Mouse (Mus musculus) lung, postnatal 25 days (tissue): ENCODE data around the gene 1810046K07Rik.

Experiments used
- DNase-seq: peaks from one replicate; pipeline ENCODE4 v3.0.0; 2022; ENCODE audit warnings: low spot score

The 1810046K07Rik gene

DNA sequence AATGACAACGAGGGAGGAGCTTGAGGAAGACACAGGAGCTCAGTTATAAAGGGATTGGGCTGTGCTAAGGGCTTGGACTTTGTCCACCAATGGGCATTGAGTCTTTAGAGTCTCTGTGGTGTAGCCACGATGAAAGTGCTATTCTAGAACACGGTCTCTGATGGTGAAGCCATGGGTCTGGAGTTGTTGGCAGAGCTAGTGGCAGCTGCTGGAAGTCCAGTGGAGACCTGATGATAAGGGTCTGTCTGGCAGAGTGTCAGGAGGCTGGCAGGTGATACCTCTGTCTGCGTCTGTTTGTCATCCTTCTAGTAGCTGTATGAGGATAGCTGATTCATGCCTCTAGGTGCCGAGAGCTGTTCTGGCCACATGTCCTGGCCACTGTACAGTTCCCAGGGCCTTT lies 24.7 kb downstream of the 1810046K07Rik start:
- DNase-seq, result no peak

DNA sequence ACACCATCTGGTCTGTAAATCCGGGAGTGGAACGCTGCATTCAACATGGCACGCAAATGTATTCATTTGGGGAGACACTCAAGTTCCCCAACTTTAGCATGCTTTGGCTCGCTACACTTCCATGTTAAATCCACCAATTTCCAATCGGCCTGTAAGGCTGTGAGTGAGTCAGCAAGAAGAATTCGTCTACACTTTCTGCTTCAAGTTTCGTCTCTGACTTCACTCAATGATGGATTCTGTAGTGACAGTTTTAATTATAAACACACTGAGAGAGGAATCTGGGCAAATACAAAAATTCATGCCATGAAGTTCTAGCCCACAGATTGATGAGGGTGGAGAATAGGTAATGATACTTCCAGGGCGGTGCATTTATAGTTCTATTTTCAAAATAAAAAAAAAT lies 35.2 kb downstream of the 1810046K07Rik start:
- no peak for DNase-seq

DNA sequence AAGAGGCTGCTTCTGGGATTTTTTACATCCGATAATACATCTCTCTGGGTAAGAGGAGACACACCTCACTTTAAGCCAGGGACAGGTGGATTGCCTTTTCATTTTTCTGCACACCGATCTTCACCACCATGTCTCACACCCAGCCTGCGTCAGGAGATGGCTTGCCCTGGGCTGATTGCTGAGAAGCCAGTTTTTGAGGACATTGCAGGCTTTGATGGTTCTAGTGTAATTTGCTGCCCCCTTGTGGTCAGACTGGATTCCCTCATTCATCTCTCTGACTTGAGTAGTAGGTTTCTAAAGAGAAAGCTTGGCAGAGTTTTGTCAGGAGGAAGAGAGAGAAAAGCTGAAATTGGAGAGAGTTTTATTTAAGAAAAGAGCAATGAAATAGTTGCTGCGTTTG lies 36.0 kb downstream of the 1810046K07Rik start:
- DNase-seq, result peak; percentile 86

DNA sequence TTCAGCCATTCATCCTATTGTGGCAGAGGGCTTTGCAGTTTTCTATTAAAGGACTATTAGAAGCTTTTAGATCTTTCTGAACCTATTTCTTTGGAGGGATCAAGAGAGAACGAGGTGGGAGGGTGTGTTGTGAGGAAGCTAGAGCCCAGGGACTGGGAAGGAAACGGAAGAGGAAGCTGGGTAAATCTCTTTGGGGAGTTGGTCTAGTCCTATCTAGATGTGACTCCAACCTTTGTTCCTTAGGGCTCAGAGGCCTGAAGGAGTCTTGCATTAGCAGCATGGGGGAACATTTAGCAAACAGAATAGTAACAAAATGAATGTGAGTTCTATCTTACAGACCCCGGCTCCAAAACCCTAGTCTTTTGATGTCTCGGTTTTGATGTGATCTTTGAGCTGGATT lies 37.7 kb downstream of the 1810046K07Rik start:
- no peak for DNase-seq

DNA sequence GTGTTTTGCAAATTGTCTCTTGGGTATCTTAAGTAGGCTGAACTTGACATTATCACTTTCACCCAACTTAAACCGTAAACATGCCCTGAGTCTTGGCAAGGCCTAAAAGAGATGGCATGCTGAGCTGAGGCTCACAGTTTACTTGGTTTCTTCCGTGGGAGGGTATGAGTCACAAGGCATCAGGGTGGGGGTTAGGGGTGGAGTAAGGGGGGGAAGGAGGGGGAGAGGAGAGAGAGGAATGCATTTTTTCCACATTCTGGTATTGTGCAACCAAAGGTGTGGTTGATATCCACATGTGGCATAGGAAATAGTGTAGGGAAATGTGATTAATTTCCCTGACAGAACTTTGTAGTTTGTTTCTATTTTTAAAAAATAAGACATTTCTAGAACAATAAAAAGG lies 42.6 kb downstream of the 1810046K07Rik start:
- DNase-seq, result peak; percentile 64

DNA sequence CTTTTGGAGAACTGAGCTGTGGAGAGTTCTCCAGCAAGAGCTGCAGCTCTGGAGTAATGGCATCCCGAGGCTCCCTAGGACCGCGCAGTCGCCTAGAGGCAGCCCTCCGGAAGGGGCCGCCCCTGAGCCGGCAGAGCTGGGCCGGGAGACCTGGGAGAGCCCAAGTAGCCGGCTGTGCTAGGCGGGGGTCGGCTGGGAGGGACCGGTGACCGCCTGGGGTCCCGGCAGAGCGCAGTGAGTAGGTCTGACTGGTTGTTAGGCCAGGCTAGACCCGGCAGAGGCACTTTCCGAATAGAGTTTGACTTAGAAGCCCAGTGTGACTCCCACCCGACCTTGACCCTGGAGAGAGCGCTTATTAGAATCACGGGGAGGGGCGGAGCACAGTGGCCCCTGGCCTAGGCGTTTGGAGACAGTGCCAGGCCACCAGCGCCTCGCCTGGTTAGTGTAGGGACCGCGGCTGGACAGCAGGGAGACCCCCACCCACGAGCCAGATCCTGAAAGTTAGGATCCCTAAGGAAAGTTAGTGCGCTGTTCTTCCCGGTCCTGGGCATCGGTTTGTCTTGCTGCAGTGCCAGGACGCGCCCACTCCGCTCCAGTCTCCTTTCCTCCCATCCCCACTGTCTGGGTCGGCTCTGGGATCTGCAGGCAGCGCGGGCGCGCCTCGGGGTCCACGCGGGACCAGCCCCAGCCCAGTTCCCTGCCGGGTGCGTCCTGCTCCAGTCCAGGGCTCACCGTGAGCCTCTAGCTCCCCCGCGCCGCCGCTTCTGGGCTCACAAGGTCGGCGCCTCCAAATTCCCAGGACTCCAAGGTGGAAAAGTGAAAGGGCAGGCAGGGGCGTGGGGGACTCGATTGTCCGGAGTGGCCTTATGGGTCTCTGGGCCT lies 50.0 kb downstream of the 1810046K07Rik start, which contains the start of gene Colca2:
Gene Colca2, minus strand, starts transcription at position 70 of the 882 bp plus-strand sequence.
- DNase-seq, result peak; percentile 88

DNA sequence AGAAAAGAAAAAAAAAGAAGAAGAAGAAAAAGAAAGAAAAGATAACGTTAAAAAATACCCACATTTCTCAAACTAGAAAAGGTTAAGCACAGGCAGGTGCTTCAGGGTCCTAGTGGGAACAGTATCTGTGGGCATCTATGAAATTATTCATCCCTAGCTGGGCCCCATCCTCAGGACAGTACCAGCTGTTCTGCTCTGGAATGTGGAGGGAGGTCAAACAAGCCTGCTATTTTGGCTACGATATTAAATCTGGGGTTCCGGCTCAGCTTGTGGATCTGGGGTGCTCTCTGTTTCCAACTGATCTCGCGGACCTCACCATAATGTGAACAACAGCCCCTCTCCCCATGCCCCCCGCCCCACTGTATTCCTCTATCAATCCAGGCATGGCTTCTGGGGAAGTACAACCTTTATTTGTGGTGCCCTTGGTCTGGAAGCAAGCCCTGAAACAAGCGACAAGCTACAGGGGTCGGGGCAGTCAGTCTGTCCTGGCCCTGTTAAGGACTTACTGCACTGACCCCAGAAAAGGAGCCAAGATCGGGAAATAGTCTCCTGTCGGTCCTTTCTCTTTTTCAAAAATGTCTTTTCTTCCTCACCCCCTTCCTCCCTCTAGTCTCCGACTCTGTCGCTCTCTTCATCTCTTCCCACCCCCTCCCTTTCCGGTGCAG lies 50.8 kb downstream of the 1810046K07Rik start:
- no peak for DNase-seq

DNA sequence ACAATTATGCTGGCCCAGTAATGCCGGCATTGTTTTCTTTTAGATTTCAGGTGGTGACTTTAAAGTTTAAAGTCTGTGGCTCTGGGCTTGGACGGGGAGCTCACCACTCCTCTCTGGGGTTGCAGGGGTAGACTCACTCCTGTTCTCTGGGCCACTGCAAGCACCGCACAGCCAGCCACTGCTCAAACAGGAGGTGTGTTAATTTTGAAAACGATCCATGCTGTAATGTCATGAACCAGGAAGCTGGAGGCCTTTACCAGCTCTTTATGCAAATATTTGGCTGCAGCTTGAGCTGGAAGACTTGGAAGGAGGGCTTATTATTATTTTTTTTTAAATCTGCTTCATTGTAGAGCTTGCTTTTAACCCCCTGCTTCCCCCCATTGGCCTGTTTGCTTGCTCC lies 54.0 kb downstream of the 1810046K07Rik start:
- DNase-seq, result peak; percentile 63

DNA sequence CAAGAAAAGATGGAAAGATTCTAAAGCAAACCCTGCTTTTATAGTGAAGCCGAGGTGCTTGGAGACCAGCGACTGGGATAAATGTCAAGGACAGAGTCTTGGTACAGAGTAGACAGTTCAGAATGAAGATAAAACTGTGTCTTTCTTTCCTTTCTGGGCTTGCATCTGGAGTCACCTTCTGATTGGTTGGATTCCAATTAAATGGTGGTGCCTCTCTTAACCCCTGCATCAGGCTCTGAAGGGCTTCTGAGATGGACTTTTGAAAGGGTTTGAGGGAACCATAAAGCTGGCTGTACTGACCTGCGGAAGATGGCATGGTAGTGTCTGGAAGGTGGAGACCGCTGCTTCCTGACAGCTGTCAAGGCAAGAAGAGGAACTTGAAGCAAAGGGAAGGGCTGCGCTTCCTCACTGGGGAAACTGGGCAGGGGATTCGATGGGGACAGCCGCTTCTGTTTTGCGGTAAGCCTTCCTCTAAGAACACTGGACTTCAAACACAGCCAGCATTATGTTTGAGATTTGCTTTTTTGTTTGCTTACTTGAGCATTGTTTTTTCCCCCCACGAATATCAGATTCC lies 55.0 kb downstream of the 1810046K07Rik start:
- DNase-seq, result no peak

DNA sequence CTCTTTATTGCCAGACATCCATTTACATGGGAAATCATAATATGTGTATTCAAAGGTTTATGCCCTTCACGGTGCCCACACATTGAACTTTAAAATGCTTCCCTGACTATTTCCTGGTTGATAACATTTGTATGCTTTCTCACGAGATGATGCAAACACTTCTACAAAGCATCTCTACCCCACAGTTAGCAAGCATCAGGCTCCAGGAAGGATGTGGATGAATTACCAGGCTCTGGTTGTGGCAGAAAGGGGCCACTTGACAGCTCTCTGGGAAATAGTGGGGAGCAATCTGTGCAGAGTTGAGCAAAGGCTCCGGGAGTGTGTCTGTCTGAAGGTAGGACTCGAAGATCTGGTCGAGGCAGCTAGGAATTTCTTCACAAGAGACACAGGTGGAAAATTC lies 56.6 kb downstream of the 1810046K07Rik start:
- DNase-seq, result no peak

DNA sequence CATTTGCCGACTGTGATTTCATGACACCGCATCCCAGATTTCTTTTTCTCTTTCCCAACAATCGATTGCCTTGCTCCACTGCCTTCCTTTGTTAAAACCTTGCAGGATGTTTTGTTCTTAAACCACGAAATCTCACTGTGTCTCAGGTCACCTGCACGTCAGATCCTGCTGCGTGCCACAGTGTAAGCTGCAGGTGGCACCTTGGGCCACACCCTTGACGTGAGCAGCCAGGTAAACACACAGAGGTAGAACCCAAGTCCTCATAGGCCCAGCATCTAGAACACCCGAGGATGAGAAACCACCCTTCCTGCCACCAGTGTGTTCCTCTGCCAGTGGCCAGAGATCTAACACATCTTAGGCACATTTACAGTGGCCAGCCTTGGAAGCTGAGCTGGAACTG lies 57.6 kb downstream of the 1810046K07Rik start:
- no peak for DNase-seq

DNA sequence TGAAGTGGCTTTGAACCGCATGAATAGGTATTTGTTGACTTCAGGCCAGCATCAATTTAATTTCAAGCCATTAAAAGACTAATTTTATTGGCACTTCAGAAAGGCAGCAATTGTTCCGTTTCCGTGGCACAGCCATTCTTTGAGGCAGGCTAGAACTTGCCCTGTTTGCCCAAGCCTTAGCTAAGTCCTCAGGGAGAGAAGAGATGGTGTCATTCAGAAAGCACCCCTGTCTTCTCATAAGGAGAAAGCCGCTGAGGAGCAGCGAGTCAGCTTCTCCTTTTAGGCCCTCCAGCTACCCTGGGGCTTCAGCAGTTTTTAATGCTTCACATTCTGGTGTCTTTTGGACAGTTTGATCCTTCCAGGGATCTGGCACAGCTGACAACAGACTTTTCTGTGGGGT lies 59.9 kb downstream of the 1810046K07Rik start:
- DNase-seq, result no peak

DNA sequence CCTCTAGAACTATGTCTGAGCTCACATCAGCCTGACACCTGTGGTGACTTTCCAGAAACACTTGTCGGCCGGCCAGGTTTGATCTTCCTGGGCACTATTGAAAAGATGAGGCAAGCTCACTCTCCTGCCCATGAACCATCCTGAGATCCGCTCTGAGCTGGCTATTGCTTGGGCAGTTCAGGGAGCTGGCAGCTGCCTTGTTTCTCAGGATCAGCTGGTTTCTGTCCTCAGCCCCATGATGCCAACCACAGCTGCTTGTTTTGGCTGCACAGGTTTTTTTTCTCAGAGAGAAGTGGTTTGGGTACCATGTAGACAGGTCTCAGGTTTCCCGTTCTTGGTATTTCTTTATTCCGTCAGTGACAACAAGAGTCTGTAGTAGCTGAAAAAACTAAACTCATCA lies 70.3 kb downstream of the 1810046K07Rik start:
- no peak for DNase-seq

DNA sequence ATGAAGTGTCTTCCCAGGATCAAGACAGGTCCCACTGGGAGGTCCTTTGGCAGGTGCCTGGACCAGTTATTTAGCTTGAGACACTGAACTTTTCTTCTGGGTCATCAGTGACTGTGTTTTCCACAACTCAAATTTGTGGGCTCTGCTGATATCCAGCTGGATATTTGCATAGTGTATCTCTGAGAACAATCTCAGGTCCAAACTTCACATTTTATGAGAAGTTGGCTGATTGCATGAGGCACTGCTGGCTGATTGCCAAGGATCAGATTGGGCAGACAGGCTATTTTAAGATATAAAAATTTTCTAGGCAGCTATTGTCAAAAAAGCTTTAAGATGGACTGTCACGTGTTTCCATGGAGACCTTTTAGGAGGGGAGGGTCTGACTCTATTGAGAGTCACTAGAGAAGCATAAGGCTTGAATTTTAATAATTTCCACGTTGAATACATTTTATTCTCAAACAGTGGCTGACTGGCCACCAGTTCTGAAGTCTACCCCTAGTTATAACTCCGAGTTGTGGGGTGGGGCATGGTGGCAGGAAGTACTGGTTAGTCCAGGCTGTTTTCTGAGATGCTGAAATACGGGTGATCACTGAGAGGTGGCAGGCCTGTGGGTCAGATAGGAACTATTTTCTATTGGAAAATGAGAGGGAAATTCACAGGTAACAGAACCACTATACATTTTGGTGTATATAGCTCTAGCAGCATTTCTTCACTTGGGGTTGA lies 71.8 kb downstream of the 1810046K07Rik start:
- no peak for DNase-seq
